Mouse (Mus musculus) left cerebral cortex, postnatal 14 days (tissue): ENCODE results near the gene Higd1c. TPM values are rescaled to one million over a fixed set of nuclear protein-coding genes. Genes with fewer than 3 reads are reported as not detected.
"Not testable (repeated sequence)": the region's sequence is repeated elsewhere in the genome, so short reads cannot be mapped to it uniquely, and the experiment has no call there.

ENCODE experiments used
- DNase-seq, 2 experiments: peaks; one replicate each; pipeline ENCODE4 v3.0.0; 2021 to 2022; ENCODE audit warnings: low spot score in 2 of 2, mixed read lengths in 1 of 2
- intact Hi-C: fragments of 180-260 bp; cut with DNase I; formaldehyde crosslinking; loops from one replicate; pipeline ENCODE4 v1.15.1; 2025
- long read RNA-seq, 2 experiments: library from polyadenylated mRNA; stranded (forward); transcript quantifications; one replicate each; pipeline ENCODE4 v2.0.0; 2021
- total RNA-seq, 2 experiments: library from RNA; stranded (reverse); gene quantifications; 2 replicates each; pipeline ENCODE4 v1.2.3; 2021

Gene Higd1c
- total RNA-seq, result not detected
- long read RNA-seq, experiment 1, result 0 reads
- long read RNA-seq, experiment 2, result 0 reads

DNA sequence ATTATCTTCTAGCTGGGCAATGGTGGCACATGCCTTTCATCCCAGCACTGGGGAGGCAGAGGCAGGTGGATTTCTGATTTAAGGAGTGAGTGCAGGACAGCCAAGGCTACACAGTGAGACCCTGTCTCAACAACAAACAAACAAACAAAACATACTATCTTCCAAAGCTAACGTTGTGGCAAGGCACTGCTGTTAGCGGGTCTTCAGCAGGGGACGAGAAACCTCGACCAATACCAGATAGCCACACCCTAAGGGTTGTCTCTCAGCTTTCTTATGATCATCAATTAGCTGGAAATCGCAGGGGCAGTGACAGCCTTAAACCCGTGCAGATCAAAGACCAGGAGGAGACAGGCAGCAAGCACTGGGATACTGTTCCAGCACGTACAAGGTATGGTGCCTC, at the start of gene Higd1c:
Gene Higd1c (plus strand): TSS at position 301 of the 400 bp plus-strand sequence.
- intact Hi-C loops, result no loop called here

DNA sequence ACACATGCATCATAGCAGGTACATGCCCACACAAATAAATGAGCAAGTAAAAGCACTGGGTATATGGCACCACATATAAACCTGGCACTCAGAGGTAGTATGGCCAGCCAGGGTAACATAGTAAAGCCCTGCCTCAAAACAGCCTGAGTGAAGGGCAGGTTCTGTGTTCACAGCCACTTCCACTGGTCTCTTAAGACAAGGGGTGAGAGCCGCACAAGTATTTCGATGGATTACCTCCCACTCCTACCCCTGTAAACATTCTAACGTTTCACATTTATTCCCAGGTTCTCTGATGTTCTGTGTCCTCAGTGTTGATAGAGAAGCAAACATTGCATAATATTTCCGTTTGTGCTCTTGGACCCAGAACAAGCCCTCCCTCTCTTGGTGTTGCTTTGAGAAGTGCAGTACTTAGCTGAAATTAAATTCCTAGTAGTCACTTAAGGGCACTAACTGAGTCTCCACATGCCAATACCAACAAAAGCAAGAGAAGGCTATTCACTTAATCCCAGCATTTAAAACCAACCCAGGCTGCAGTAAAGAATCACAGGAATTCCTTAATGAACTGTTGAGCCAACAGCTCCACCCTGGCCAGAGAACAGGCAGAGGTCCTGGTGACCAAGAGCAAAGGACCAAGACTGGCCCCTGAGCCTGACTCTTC, 46.2 kb upstream of the Higd1c start:
- intact Hi-C loops, DNase-seq: not testable (repeated sequence)

More for the DNA sequence above, at the start of gene Higd1c:
- no peak for DNase-seq

DNA sequence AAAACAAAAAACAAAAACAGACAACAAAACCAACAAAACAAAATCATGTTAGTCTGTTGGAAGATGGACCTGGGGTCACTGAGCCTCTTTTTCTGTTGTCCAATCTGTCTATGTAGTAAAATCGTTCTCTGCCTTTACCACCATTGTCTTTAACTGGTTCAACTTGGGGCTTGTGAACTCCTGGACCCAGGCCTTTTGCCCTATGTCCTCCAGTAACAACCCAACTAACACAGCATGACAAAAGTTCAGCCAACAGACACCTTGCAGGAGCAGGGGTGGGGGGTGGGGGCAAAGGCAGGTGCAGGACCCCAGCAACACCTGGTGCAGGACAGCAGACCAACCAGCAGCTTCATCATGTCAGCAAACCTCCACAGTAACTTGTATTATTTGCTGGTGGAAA, 44.5 kb upstream of the Higd1c start:
- intact Hi-C loops, result loop anchor here (10.0 kb wide), 1 partner anchor 55 kb away; no protein-coding TSS in a partner anchor
- no peak for DNase-seq

DNA sequence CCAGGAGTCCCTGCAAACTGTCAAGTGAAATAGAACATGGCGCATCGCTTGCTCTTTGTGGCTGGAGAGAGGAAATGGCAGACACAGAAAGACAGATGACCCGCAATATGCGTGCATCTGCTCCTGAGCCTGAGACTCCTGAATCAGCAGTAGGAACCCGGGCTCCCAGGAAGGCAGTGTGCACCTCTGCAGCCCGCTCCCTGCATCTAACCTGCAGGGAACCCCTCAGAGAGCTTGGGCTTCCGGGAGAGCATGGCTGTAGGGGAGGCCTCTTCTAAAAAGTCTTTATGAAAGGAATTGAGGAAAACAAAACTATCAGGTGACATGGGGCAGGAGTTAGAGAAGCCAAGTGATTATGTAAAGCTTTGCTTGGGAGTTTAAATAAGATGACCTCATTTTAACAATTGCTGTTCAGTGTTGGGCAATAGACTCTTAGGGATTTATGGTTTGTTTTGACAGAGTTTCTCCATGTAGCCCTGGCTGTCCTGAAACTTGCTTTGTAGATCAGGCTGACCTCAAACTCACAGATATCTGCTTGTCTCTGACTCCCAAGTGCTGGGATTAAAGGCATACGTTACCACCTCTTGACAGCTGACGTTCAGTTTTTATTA, 43.9 kb upstream of the Higd1c start:
- no peak for DNase-seq
- intact Hi-C loops, result loop anchor here (10.0 kb wide), 1 partner anchor 54 kb away; no protein-coding TSS in a partner anchor

DNA sequence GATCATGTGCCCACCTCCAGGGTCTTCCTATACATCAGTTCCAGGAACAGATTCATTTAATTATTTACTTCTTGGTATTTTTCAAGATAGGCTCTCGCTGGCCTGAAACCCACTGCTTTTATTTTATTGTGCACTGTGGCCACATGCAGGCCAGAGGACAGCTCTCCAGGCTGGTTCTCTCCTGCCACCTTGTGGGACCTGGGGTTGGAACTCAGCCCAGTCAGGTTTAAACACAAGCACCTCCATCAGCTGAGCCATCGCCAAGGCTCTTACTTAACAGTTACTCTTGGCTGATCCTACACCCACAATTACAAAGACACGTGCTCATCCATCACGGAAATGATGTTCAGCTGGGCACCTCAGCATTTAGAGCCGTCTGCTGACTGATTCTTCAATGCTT, 43.2 kb upstream of the Higd1c start:
- intact Hi-C loops, result loop anchor here (10.0 kb wide), 1 partner anchor 54 kb away; no protein-coding TSS in a partner anchor
- no peak for DNase-seq

DNA sequence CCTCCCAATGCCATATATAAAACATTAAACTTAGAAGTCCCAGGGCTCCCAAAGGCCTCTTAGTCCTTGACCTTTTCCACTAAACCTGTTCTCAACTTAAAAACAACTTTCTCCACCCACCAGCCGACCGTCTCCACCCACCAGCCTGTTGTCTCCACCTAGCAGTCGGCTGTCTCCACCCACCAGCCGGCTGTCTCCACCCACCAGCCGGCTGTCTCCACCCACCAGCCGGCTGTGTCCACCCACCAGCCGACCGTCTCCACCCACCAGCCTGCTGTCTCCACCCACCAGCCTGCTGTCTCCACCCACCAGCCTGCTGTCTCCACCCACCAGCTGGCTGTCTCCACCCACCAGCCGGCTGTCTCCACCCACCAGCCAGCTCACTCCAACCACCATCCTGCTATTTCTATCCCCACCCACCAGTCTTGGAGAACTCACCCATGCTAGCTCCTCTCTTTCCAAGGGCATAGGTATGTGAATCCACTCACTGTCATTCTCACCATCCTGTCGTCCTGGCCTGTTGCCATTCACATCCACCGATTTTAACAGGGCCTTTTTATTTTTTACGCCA, 40.2 kb upstream of the Higd1c start:
- intact Hi-C loops, result loop anchor here (10.0 kb wide), 1 partner anchor 51 kb away; no protein-coding TSS in a partner anchor
- DNase-seq, result peak; percentile 54

DNA sequence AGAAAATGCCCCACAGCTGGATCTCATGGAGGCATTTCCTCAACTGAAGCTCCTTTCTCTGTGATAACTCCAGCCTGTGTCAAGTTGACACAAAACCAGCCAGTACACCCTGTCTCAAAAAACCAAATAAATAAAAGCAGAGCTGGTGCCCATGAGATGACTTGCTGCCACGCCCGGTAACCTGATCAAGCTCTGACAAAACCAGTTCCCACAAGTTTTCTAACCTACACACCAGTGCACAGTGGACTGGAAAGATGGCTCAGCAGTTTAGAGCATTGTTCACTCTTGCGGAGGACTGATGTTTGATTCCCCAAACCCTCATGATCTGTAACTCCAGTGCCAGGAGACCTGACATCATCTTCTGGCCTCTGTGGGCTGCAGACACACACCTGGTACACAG, 39.1 kb upstream of the Higd1c start:
- intact Hi-C loops, result loop anchor here (10.0 kb wide), 1 partner anchor 50 kb away; no protein-coding TSS in a partner anchor
- no peak for DNase-seq

DNA sequence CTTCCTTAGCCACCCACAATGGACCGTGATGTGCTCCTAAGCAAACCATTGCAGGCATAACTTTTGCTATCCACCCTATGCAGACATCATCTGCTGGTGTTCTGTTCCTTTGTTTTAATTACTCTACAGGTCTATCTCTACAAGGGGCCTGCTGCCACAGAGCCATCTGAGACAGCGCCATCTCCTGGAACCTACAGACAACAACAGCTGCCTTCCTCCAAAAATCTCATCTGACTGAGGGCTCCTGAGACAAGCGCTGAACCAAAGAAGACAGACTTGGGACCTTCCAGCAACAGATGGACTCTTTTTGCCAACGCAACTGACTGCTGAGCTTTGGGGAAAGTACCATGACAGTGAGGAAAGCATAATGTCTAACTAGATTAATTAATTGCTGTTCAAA, 36.3 kb upstream of the Higd1c start:
- intact Hi-C loops, result loop anchor here (10.0 kb wide), 1 partner anchor 47 kb away; no protein-coding TSS in a partner anchor
- not testable (repeated sequence) for DNase-seq

DNA sequence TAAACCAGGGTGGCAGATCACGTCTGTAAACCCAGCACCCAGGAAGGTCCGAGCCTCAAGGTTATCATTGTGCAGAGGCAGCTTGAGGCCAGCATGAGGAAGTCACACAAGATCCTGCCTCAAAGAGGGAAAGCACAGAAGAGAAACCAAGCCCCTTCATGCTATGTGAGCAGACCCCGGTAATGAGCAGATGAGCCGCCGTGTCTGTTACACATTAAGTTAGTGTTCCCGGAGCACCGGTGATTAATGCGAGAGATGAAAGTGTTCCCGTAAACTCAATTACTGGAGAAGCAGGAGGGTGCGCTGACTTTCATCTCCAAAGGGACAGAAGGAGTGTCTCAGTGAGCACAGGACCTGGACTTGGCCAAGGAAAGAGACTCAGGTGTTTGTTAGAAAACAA, 35.0 kb upstream of the Higd1c start:
- intact Hi-C loops, result loop anchor here (10.0 kb wide), 1 partner anchor 45 kb away; no protein-coding TSS in a partner anchor

DNA sequence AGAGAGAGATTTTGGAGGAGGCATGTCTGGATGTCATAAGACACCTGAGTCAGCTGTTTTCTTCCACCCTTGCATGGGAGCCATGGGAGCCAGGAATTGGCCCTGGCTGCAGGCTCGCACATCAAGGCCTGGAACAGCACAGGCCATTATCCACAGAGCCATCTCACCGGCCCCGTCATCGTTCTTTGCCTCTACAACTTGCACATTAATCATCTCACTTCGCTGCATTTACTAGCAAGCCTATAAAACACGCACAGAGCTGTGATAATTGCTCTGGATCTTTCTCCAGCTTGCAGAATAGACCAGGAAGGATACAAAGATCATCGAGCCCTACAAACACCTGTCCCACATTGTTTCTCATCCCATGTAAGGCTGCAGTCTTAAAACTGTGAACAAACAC, 33.6 kb upstream of the Higd1c start:
- intact Hi-C loops, result no loop called here

More for the DNA sequence above, 35.0 kb upstream of the Higd1c start:
- not testable (repeated sequence) for DNase-seq

DNA sequence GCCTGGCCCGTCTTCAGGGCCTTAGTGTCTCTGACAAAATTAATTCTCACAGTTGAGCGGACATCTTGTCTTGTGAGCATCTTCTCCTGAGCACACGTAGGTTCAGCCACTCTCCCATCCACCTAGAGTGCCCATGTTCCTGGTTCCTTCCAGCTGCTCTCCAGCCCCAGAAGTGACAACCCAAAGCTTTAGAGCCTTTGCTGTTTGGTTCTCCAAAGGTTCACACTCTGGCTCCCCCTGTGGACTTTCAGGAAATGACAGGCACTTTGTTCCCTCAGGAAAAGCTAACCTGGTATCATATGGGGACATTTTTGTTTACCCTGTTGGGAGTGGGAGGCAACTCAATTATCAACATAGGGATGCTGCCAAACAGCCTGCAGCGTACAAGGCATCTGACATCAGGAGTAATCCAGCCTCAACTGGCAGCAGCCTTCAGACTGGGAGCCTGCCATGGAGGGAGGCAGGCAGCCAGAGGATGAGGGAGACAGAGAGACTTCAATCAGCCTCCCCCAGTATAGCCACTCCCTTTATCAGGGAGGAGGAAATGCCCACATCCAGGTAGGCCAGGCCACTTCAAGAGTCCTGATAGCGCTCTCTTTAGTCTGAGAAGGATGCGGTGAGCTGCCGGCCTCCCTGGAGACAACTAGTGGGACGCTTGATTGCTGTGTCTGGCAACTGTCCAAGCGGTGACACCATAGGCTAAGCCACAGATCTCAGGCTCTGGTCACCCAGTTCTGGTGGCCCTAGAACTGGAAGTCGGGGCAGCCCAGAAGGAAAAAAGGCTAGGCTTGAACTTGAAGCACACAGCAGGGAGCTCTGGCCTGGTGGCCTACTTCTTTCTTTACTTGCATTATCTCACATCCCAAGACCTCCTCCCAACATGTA, 32.0 kb upstream of the Higd1c start:
- DNase-seq, intact Hi-C loops: not testable (repeated sequence)

More for the DNA sequence above, 33.6 kb upstream of the Higd1c start:
- no peak for DNase-seq

DNA sequence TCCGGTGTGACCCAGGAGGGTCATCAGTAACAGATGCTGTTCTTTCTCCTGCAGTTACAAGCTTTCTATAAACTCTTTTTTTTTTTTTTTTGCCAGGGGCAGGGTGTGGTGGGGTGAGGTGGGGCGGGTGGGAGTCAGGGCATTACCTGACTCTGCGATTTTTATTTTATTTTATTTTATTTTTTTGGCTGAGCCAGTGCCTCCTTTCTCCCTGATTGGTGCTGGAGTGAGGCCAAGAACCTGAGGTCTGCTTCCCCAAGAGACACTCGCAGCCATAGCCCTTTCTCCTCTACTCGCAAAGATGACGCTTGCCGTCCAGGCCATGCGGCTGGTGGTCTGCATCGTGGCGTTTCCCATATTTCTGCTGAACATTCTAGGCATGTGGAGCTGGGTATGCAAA, 29.7 kb upstream of the Higd1c start, which contains the start of gene Mettl7a3:
Gene Mettl7a3 (plus strand): TSS at position 301 of the 400 bp plus-strand sequence.
- intact Hi-C loops, result no loop called here
- DNase-seq, result no peak

DNA sequence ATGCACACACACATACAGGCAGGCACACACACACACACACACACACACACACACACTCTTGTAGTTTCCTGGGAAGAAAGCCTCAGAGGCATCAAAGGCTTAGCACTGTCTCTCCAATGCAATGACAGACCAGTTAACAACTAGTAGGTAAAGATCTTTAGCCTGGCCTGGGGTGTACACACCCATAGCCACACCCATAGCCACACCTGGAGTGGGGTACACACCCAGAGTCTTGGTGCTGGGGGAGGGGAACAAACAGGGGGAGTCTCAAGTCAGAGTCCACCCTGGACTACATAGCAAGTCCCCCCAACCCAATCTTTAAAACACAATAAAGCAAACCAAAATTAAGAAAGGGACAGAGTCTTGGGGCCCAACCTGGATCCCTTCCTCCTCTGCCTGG, 27.0 kb upstream of the Higd1c start:
- intact Hi-C loops, DNase-seq: not testable (repeated sequence)

DNA sequence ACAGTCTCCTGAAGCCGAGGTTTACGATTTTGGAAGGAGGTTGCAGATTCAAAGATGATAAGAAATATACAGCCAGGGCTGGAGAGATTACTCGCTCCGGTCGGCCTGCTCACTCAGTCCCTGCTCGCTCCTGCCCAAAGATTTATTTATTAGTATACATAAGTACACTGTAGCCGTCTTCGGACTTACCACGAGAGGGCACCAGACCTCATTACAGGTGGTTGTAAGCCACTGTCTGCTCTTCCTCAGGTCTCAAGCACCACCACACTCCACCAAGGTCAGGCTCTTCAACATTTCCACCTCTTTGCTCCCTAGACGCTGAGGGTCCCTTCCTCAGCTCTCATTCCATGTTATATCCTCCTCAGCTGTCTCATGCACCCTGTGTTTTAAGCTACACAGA, 26.5 kb upstream of the Higd1c start:
- intact Hi-C loops, result not testable (repeated sequence)
- DNase-seq, result peak; percentile 52 to 55

DNA sequence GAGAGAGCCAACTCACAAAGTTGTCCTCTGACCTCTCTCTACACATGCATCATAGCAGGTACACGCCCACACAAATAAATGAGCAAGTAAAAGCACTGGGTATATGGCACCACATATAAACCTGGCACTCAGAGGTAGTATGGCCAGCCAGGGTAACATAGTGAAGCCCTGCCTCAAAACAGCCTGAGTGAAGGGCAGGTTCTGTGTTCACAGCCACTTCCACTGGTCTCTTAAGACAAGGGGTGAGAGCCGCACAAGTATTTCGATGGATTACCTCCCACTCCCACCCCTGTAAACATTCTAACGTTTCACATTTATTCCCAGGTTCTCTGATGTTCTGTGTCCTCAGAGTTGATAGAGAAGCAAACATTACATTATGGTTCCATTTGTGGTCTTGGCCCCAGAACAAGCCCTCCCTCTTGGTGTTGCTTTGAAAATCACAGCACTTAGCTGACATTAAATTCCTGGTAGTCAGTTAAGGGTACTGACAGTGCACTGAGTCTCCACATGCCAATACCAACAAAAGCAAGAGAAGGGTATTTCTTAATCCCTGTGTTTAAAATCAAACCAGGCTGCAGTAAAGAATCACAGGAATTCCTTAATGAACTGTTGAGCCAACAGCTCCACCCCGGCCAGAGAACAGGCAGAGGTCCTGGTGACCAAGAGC, 22.9 kb upstream of the Higd1c start:
- DNase-seq, intact Hi-C loops: not testable (repeated sequence)

DNA sequence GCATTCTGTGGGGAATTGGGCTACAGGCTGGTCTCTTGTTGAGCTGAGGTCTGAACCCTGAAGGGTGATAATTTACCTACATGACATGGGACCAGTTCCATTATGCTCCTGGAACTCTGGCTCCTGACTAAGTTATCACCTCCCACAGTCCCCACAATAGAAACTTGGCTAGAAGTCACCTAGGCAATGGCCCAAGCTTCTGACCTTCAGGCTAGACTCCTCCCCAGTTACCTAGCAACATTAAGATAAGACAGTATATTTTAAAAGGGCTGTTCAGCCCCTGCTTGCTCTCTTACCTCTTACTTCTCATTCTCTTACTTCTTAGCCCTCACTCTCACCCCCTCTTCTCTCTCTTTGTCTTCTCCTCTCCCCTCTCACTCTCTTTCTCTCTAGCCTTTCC, 18.9 kb upstream of the Higd1c start:
- DNase-seq, result no peak
- intact Hi-C loops, result no loop called here

DNA sequence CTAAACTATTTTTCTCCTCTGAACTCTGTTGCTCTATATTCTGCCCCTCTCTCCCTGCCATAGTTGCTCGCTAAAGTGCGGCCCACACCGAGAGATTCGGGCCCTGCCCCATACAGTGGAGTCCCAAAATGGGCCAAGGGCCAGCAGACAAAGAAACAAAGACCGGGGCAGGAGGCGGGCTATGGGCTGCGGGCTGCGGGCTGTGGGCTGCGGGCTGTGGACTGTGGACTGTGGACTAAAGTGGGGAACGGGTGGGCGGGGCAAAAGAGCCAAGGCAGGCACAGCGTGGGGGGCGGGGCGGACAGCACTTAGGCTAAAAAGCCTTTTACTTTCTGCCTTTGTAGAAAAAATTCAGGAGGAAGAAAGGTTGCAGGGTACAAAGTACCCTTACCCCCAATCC, 17.6 kb upstream of the Higd1c start:
- intact Hi-C loops, result no loop called here
- DNase-seq, result no peak

DNA sequence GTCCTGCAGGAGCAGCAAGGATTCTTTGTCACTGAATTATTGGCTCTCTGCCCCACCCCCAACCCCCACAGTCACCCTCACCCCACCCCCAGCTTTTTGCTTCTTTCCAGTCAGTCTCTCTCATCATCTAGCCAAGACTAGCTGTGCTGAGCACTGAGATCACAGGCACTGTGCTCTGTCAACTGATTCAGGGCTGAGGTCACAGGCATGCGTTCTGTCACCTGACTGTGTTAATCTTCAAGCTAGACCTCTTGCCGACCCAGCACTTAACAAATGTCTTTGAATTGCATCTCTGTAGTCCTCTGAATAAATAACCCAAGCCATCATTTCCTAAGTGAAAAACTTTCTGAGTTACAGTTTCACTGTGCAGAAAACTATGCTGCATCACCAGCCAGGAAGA, 14.8 kb upstream of the Higd1c start:
- intact Hi-C loops, result no loop called here
- no peak for DNase-seq
